Mouse (Mus musculus): ENCODE measurements around the gene Rad21l. TPM values are rescaled to one million over a fixed set of nuclear protein-coding genes. Genes with fewer than 3 reads are reported as not detected.
A peak's percentile ranks its signal among the peaks of the same experiment; 100 is the strongest.
"Not testable (repeated sequence)": the region's sequence is repeated elsewhere in the genome, so short reads cannot be mapped to it uniquely, and the experiment has no call there.

Rad21l gene
- total RNA-seq, 2 experiments from 2014 or later: not detected

DNA sequence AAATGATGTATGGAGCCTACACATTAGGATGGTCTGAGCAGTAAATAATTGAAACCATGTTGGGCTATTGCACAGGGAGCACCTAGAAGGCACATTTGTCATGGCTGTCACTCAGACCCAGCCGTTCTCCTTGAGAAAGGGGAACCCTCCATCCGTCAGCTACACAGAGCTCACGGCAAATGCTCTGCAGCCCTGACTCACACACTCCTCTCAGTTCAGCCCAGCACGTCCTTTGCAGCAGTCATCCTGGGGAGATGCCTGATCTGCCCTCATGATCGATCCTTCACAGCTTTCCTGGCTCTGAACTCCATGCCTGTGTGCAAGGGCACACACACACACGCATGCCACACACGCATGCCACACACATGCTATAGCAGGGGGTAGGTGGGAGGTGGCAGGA, 39.0 kb downstream of the Rad21l start:
- DNase-seq: peak; percentile 6 to 20

DNA sequence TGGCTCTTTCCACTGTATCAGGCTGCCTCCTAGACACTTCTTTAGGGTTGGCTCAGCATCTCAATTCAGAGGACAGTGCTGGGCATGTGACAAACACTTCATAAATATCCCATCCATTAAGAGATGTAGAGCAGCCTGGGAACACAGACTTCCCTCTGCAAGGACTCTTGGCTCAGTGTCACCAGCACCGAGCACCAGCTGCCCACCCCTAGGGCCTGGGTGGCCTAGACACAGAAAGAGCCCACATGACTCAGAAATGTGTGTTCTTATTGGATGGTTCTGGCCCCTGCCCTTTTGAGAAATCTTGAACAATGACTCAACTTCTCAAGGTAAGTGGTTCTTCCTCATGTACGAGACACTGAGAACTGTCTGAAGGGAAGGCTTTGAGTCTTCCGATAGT, 40.3 kb downstream of the Rad21l start:
- peak in 1 of 2 experiments; percentile 33 for DNase-seq

DNA sequence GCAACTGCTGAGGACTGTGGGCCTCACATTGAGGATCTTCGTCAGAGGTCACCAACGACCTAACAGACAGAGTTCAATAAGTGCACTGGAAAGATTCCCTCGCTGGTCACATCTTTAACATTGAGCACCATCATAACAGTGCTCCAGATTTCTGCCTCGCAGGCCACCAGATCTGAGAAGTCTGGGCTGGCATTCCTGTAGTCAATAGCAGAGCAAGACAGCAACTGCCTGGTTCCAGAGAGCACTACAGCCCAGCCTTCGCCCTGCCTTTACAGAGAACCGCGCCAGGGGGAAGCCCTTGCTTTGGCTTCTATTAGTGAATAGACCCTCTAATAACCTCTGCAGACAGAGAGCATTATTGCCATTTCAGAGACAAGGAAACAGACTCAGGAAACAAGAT, 42.0 kb downstream of the Rad21l start:
- no peak for DNase-seq

DNA sequence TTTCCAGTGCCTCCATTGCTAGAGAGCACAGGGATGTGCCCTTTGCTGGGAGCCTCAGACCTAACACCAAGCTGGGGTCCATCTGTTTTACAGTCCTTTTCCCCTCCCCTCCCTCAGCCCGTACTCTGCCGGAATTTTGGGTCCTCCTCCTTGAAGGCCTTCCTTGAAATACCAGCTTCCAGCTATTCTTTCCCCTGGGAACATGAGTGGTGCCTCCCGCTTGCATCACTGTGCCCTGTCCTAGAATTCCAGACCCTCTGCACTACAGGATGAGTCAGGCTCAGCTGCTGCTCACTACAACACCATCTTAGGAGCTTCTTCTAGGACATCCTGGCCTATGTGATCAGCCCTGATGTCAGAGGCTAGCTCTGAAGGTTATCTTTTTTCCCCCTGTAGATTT, 44.6 kb downstream of the Rad21l start:
- DNase-seq: no peak

DNA sequence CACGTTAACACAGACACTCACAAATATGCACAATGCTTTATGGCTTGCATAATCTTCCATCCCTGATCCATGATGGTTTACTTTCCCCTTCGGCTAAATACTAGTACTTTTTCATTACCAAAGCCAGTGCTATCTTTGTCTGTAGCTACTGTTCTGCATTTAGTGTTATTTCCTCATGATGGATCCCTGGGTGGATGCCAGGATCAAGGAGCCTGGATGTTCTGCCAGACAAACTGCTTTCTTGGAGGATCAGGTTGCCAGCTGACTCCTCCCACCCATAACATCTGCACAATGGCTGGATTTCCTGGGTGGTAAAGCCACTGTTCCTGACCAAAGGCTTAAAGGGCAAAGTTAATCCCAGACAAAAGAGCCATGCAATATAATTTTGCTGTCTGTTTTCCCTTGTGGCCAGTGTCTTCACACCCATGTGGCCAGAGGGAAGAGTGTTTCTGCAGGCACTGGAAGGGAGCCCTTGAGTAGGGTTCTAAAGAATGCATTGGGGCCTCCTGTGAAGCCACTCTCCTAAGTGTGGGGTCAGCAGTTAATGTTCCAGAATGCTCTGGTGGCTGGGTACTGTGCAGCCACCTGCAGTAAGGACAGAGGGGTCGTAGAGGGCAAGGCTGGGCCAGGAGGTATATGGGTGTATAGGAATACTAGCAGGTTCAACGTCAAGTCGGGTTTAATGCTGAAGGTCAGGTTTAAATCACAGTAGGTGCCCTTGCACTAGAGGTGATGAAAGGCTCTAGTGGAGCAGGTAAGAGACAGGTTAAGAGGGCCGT, 51.6 kb downstream of the Rad21l start:
- DNase-seq: no peak

DNA sequence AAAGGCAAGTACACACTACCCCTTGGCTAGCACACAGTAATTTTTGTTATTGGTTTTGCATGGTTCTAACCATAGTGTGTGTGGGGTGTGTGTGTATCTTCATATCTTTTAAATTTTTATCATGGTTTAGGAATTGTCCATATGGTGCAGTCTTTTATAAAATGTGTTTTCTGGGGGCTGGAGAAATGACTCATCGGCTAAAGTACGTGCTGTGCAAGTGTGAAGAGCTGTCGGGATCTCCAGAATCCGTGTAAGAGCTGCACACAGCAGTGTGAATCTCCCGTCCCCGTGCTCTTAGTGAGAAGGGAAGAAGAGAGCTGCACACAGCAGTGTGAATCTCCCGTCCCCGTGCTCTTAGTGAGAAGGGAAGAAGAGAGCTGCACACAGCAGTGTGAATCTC, 52.6 kb downstream of the Rad21l start:
- not testable (repeated sequence) for DNase-seq

DNA sequence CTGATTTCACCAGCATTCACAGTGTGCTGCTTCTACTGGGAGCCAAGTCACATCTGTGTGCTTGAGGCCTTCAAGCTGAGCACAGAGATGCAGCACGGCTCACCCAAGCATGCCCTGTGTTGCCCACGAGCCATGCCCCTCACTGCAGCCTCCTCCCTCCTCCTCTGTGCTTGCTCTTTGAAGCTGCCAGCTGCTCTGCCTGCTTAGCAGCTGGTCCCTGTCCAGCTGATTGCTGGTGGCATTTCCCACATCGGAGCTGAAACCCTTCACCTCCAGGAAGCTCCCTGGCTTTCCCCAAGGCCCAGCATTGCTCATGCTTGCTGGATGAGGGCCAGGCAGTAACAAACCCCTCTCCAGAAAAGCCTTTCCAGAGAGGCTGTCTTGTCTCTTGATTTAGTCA, 58.4 kb downstream of the Rad21l start:
- DNase-seq: peak; percentile 59 to 66

DNA sequence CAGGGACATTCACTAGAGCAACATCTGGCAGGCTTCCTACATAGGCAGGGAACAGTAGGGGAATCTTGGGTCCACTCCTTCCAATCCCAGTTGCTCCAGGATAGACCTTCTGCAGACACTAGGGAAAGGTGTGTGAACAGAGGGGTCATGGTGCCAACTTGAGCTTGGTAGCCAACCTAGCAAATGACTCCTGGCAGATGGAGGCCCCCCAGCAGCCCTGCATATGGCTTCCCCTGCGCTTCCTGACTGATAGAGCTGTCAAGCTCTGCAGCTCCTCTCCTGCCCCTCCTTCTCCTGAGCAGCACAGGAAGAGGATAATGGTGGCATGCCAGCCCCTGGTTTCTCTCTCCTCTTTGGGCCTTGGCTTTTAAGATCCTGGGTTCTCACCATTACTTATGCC, 59.9 kb downstream of the Rad21l start:
- no peak for DNase-seq

DNA sequence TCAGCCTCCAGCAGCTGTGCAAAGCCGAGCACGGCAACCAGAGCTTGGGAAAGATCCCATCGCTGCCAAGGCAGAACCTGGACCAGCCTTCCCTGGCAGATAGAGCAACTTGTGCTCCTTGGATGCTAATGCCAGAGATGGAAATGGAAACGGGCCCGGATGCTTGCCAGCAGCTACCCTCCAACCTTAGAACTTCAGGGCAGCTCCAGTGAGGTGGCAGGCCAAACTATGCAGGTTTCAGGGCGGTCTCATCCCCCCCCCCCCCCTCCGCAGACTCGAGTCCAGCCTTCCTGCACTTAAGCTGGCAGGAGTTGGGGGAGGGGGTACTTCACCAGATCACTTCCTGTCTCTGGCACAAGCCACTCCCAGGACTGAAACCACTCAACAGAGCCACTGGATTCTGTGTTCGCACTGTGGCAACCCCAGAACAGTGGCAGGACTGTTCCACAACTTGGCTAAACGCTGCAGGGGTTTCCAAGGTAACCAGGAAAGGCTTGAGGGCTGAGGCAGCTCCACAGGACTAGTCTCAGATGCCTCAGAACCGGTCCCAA, 62.8 kb downstream of the Rad21l start:
- peak; percentile 10 to 41 for DNase-seq

DNA sequence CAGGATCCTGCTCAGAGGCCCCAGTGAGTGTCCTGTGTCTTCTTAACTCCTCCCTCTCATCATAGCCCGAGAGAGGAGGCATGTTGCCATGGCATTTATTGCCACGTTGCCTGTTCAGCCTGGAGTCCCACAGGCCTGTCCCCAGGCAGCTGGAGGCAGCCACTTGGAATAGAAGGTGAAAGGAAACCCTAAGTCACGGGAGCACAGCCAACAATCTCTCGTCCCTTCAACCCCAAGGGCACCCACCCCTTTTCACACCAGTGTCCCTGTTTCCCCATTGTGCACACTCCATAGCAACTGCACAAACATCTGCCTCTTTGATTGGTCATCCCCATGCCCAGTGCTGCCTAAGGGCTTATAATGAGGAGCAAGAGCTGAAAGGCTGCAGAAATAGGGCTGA, 64.7 kb downstream of the Rad21l start:
- DNase-seq: peak in 1 of 2 experiments; percentile 12

DNA sequence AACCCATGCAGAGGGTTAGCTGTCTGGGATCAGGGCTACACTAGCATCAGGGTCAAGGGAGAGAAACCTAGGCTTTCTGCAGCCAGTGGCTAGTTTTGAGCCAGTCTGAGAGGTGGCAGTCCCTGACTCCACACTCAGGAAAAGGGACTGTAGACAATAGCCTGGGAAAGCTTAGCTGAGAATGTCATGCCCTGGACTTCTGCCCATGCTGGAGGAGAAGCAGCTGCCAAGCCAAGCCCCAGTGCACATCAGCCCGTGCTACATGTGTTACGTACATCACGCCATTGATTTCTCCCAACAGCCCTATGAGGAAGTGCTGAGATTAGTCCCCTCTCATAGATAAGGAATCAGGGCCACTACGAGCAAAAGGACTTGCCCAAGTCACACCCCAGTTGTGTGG, 66.2 kb downstream of the Rad21l start:
- DNase-seq: no peak

DNA sequence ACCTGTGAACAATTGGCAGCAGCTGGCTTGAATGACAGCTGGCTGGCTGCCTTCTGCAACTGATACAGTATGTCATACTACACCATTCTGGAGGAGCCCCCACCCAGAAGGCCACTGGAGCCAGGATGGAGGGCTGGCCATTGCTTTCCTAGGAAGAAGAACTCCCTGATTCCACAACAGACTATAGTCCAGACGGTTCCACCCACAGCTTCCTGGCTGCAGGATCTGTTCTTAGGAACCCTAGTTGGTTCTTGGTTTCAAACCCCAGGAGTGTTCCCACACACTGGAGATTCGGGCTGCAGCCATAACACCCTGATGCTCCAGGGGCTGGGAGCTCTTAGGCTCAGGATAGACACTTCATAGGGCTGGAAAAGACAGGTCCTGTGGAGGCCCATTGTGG, 70.3 kb downstream of the Rad21l start:
- DNase-seq: no peak

Other genes starting within 250 kb of the Rad21l start
- not detected for gene 4921509C19Rik, start 192.4 kb downstream of the Rad21l start, total RNA-seq (2021)
- gene Nsfl1c, start 174.4 kb downstream of the Rad21l start, total RNA-seq (2021): 100 to 1,000 TPM; 139 to 148 TPM
- gene Fkbp1a, start 126.0 kb downstream of the Rad21l start, total RNA-seq (2021): 100 to 1,000 TPM; 273 to 327 TPM
- 1 to 10 TPM; 1.5 to 2.0 TPM for gene Sdcbp2, start 95.9 kb downstream of the Rad21l start, total RNA-seq (2021)
- 10 to 100 TPM in 1 of 2 experiments, 1 to 10 TPM in 1; 7.9 to 14.6 TPM for gene Snph, start 35.9 kb downstream of the Rad21l start, total RNA-seq (2021)
- 1 to 10 TPM in 1 of 2 experiments, under 1 TPM in 1; 0.23 to 1.6 TPM for gene Tmem74b, start 33.5 kb upstream of the Rad21l start, total RNA-seq (2021)
- 10 to 100 TPM; 31.8 to 38.2 TPM for gene Psmf1, start 75.7 kb upstream of the Rad21l start, total RNA-seq (2021)
- gene Rspo4, start 174.4 kb upstream of the Rad21l start, total RNA-seq (2021): under 1 TPM; 0.23 to 0.33 TPM
- 1 to 10 TPM in 1 of 2 experiments, under 1 TPM in 1; 0.33 to 1.2 TPM for gene Angpt4, start 242.7 kb upstream of the Rad21l start, total RNA-seq (2021)

All from adrenal gland, postnatal 36 days (tissue).